Mouse (Mus musculus): ENCODE results near the gene Orai2. TPM values are rescaled to one million over a fixed set of nuclear protein-coding genes. Genes with fewer than 3 reads are reported as not detected.

Gene Orai2
- total and polyA plus RNA-seq, 2 experiments from 2014 or later = 56.8 to 122 TPM

- TF ChIP-seq CTCF (IDR thresholded peaks at IDR 0.05; ENCODE audit: low read depth) = no peak
- ATAC-seq (no peak), DNase-seq (ENCODE audit: low spot score) (no peak)
- H3K9ac ChIP-seq (replicated peaks; ENCODE audit: low read length) = no peak overlapping the region
- no peak overlapping the region for H3K27ac ChIP-seq
- H3K9me3 ChIP-seq (ENCODE audit: low read length) = no peaks in the 10 kb centered on the region
- H3K4me3 ChIP-seq (ENCODE audit: low read length) = no peak overlapping the region
- no peaks in the 10 kb centered on the region for H3K4me1 ChIP-seq (ENCODE audit: insufficient read depth, low read length)
- peaks cover 53% of the 10 kb centered on the region for H3K36me3 ChIP-seq (ENCODE audit: insufficient read depth, low read length)
- WGBS = 79% methylated on average over 5 of the region's 5 CpGs
- H3K4me2 ChIP-seq (ENCODE audit: low read depth, low read length) = no peak overlapping the region
- H3K27me3 ChIP-seq (ENCODE audit: insufficient read depth, low read length) = no peaks in the 10 kb centered on the region
Measured at GRCm38 (mm10) chr5:136179594-136179993, 9.1 kb upstream of the Orai2 start.

GRCm38 (mm10) chr5:136173606-136174463, 3.3 kb upstream of the Orai2 start:
- peak overlapping the region; percentile 26; the same call in 1 of the 2 replicates for H3K27ac ChIP-seq
- ATAC-seq (no peak), DNase-seq (ENCODE audit: low spot score) (peak; percentile 79)
- no peak overlapping the region for H3K4me2 ChIP-seq (ENCODE audit: low read depth, low read length)
- H3K4me3 ChIP-seq (ENCODE audit: low read length) = no peak overlapping the region
- TF ChIP-seq CTCF (IDR thresholded peaks at IDR 0.05; ENCODE audit: low read depth) = no peak
- H3K9ac ChIP-seq (replicated peaks; ENCODE audit: low read length) = no peak overlapping the region
- peaks cover 4% of the 10 kb centered on the region; the same call in 1 of the 2 replicates for H3K4me1 ChIP-seq (ENCODE audit: insufficient read depth, low read length)
- no peaks in the 10 kb centered on the region for H3K9me3 ChIP-seq (ENCODE audit: low read length)
- WGBS = 23% methylated on average over 9 of the region's 9 CpGs
- H3K36me3 ChIP-seq (ENCODE audit: insufficient read depth, low read length) = peaks cover 12% of the 10 kb centered on the region
- H3K27me3 ChIP-seq (ENCODE audit: insufficient read depth, low read length) = no peaks in the 10 kb centered on the region

- no peak for ATAC-seq
- WGBS = 82% methylated on average over 9 of the region's 9 CpGs
- no peak overlapping the region for H3K4me3 ChIP-seq (ENCODE audit: low read length)
- peaks cover 4% of the 10 kb centered on the region; the same call in 1 of the 2 replicates for H3K4me1 ChIP-seq (ENCODE audit: insufficient read depth, low read length)
- no peaks in the 10 kb centered on the region for H3K9me3 ChIP-seq (ENCODE audit: low read length)
- H3K4me2 ChIP-seq (ENCODE audit: low read depth, low read length) = no peak overlapping the region
- H3K27ac ChIP-seq = no peak overlapping the region
- H3K9ac ChIP-seq (replicated peaks; ENCODE audit: low read length) = no peak overlapping the region
- no peaks in the 10 kb centered on the region for H3K27me3 ChIP-seq (ENCODE audit: insufficient read depth, low read length)
- DNase-seq (ENCODE audit: low spot score) = no peak
- no peak for TF ChIP-seq CTCF (IDR thresholded peaks at IDR 0.05; ENCODE audit: low read depth)
- 0 out of 2 replicates have a peak, but pooled peaks cover 4% of the 10 kb centered on the region for H3K36me3 ChIP-seq (ENCODE audit: insufficient read depth, low read length)
Measured at GRCm38 (mm10) chr5:136172939-136173338, 2.4 kb upstream of the Orai2 start.

- DNase-seq (ENCODE audit: low spot score) (peak; percentile 16), ATAC-seq (0 out of 2 replicates have a peak, but pooled peaks have one; percentile 6)
- Histone ChIP-seq H3K9me3 (ENCODE audit: low read length) (no peaks in the 10 kb centered on the region), H3K9ac (replicated peaks; ENCODE audit: low read length) (peak overlapping the region; percentile 69; the same call in 1 of the 2 replicates), H3K4me3 (ENCODE audit: low read length) (peak overlapping the region; percentile 59), H3K36me3 (ENCODE audit: insufficient read depth, low read length) (no peaks in the 10 kb centered on the region), H3K27me3 (ENCODE audit: insufficient read depth, low read length) (no peaks in the 10 kb centered on the region), H3K4me1 (ENCODE audit: insufficient read depth, low read length) (peaks cover 4% of the 10 kb centered on the region; the same call in 1 of the 2 replicates), H3K27ac (peak overlapping the region; percentile 83), H3K4me2 (ENCODE audit: low read depth, low read length) (peak overlapping the region; percentile 90)
- WGBS = 27% methylated on average over 17 of the region's 17 CpGs
- TF ChIP-seq CTCF (IDR thresholded peaks at IDR 0.05; ENCODE audit: low read depth) = no peak
Measured at GRCm38 (mm10) chr5:136171363-136172341, 1.1 kb upstream of the Orai2 start.

GRCm38 (mm10) chr5:136169626-136170511, 644 bp downstream of the Orai2 start:
- no peaks in the 10 kb centered on the region for H3K36me3 ChIP-seq (ENCODE audit: insufficient read depth, low read length)
- H3K9me3 ChIP-seq (ENCODE audit: low read length) = no peaks in the 10 kb centered on the region
- peaks cover 4% of the 10 kb centered on the region; the same call in 1 of the 2 replicates for H3K4me1 ChIP-seq (ENCODE audit: insufficient read depth, low read length)
- TF ChIP-seq CTCF (IDR thresholded peaks at IDR 0.05; ENCODE audit: low read depth) = 0 out of 2 replicates have a peak, but pooled peaks have one; percentile 20
- peak overlapping the region; percentile 69 for H3K9ac ChIP-seq (replicated peaks; ENCODE audit: low read length)
- no peaks in the 10 kb centered on the region for H3K27me3 ChIP-seq (ENCODE audit: insufficient read depth, low read length)
- H3K4me2 ChIP-seq (ENCODE audit: low read depth, low read length) = peak overlapping the region; percentile 90
- peak overlapping the region; percentile 83 for H3K27ac ChIP-seq
- WGBS = 9% methylated on average over 14 of the region's 15 CpGs
- H3K4me3 ChIP-seq (ENCODE audit: low read length) = peak overlapping the region; percentile 59
- peak; percentile 61; the same call in 1 of the 2 replicates for ATAC-seq
- DNase-seq (ENCODE audit: low spot score) = peak; percentile 56

Measured in hindbrain, postnatal 0 days (tissue).